8 mouse cellular contexts compared by ENCODE assay signal in genomic region chr8:95140555-95140954, GRCm38 (mm10). TPM values are rescaled to one million over a fixed set of nuclear protein-coding genes. Genes with fewer than 3 reads are reported as not detected.
A peak's percentile ranks its signal among the peaks of the same experiment; 100 is the strongest.
DNase-seq lines count a peak whose midpoint lies in the region; TF ChIP-seq lines count a peak whose summit lies in the region.

No protein-coding gene starts in this region.

- TF ChIP-seq POLR2A in myocyte (IDR thresholded peaks at IDR 0.05; ENCODE audit: insufficient read length, low read depth): no peak

- no peaks in the 10 kb centered on the region for H3K79me2 ChIP-seq in myocyte (ENCODE audit: control insufficient read depth, insufficient read depth)

- peak overlapping the region; percentile 40 for H3K4me2 ChIP-seq in myocyte (ENCODE audit: low read depth)

- H3K36me3 ChIP-seq in myocyte (ENCODE audit: control insufficient read depth, insufficient read depth): no peaks in the 10 kb centered on the region

- H3K27ac ChIP-seq in layer of hippocampus, adult 2 months: peak overlapping the region; percentile 52

- H3K4me3 ChIP-seq in layer of hippocampus, adult 2 months: peak overlapping the region; percentile 28
- no peak overlapping the region for H3K4me3 ChIP-seq in myocyte

- no peak overlapping the region for H3ac ChIP-seq in myocyte (ENCODE audit: control insufficient read depth, insufficient read length)

- no peaks in the 10 kb centered on the region for H3K27me3 ChIP-seq in myocyte (ENCODE audit: control insufficient read depth, insufficient read depth, insufficient read length)

- DNase-seq in layer of hippocampus, adult 2 months (ENCODE audit: low spot score in 2 of 2): no peak
- no peak for DNase-seq in layer of hippocampus, postnatal 36 days
- peak; percentile 68 to 74 for DNase-seq in heart, adult 9 months (ENCODE audit: low spot score in 2 of 2)
- DNase-seq in kidney, postnatal 14 days: peak; percentile 53
- DNase-seq in right cerebral cortex, adult 18-20 months: no peak
- DNase-seq in MN1 (ENCODE audit: low spot score): no peak
- no peak for DNase-seq in spleen, postnatal 10 days (ENCODE audit: low spot score in 2 of 2)

- no peak for TF ChIP-seq CTCF in layer of hippocampus, adult 2 months (conservative IDR thresholded peaks at IDR 0.05)

TF ChIP-seq in myocyte, 11 proteins besides CTCF, POLR2A, EP300 and RAD21:
- TF ChIP-seq CEBPB (IDR thresholded peaks at IDR 0.05; ENCODE audit: insufficient read depth, poor library complexity, severe bottlenecking): no peak
- TF ChIP-seq MYOG (IDR thresholded peaks at IDR 0.05; ENCODE audit: control insufficient read depth in 1 of 3, insufficient read depth in 1 of 3, insufficient read length in 2 of 3, low read depth in 2 of 3): no peak
- no peak for TF ChIP-seq REST (IDR thresholded peaks at IDR 0.05; ENCODE audit: insufficient read depth, insufficient read length)
- no peak for TF ChIP-seq E2F4 (IDR thresholded peaks at IDR 0.05; ENCODE audit: insufficient read depth)
- TF ChIP-seq SRF (IDR thresholded peaks at IDR 0.05; ENCODE audit: control insufficient read depth, insufficient read length, low read depth): no peak
- TF ChIP-seq MYOD1 (IDR thresholded peaks at IDR 0.05; ENCODE audit: control insufficient read depth in 1 of 3, insufficient read length in 2 of 3, low read depth in 2 of 3): no peak
- no peak for TF ChIP-seq USF1 (IDR thresholded peaks at IDR 0.05; ENCODE audit: low read depth)
- TF ChIP-seq TCF12 (IDR thresholded peaks at IDR 0.05; ENCODE audit: insufficient read depth, poor library complexity, severe bottlenecking): no peak

RNA-seq across cellular contexts. Expression of gene Katnb1, which starts 59.6 kb away (rescaled TPM):
- 10 to 100 TPM; 33.9 to 45.9 TPM for total RNA-seq in layer of hippocampus, adult 2 months (2021)
- total RNA-seq in layer of hippocampus, postnatal 36 days (2021): 10 to 100 TPM; 36.0 to 40.4 TPM
- 20.0 TPM for polyA plus RNA-seq in myocyte (2012; fragmentation: generic; extraction: Trizol)

Comparison
In these comparisons a context has a peak if more than half of its experiments do, and no peak if none do; other contexts are left out.
1. DNase-seq: peak in heart, adult 9 months (2 of 2) and kidney, postnatal 14 days (single experiment); none in layer of hippocampus, adult 2 months (0 of 2), layer of hippocampus, postnatal 36 days (0 of 2), right cerebral cortex, adult 18-20 months (single experiment), MN1 (single experiment) and spleen, postnatal 10 days (0 of 2).